Mouse (Mus musculus): Measurements from ENCODE around the gene Ptchd3. TPM values are rescaled to one million over a fixed set of nuclear protein-coding genes. Genes with fewer than 3 reads are reported as not detected.

Ptchd3 gene
- polyA plus RNA-seq, 1 experiment from 2014 or later = not detected

DNA sequence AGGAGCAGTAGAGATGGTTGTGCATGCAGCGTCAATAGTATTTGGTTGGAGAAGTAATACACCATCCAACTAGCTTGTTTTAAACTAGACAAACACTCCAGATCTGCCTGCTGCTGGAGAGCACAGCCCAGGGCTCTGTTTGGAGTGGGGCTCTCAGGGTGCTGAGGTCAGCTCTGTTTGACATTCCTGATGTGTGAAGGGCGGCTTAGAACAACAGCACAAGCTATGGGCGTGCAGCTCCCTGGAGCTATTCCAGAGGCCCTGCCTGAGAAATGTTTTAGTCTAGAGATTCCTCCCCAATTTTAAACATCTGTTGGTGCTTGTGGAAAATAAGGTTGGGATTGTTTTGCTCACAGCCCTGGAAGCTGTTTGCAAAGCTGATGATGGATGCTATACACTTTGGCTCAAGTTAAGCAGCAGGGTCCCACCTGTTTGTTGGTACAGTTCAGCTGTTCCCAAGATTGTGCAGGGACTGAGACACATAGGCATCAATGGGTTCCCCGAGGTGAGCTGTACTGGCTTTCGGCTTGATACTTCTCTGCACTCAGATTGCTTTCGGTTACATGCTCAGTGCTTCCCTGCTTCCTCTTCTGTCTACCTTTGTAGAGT, 35.4 kb upstream of the Ptchd3 start:
- Histone ChIP-seq H3K27me3 (ENCODE audit: control insufficient read depth, insufficient read depth, low read length) (no peaks in the 10 kb centered on the region), H3K36me3 (ENCODE audit: control insufficient read depth, insufficient read depth, low read length) (no peaks in the 10 kb centered on the region), H3K4me3 (ENCODE audit: low read depth, low read length) (no peak overlapping the region), H3K9me3 (ENCODE audit: control insufficient read depth, low read length) (no peaks in the 10 kb centered on the region), H3K9ac (ENCODE audit: low read length) (no peak overlapping the region), H3K4me2 (ENCODE audit: low read depth) (no peak overlapping the region), H3K27ac (ENCODE audit: low read depth, low read length) (no peak overlapping the region), H3K4me1 (ENCODE audit: control insufficient read depth, insufficient read depth, low read length) (no peaks in the 10 kb centered on the region)
- WGBS = 65% methylated on average over 6 of the region's 6 CpGs
- ATAC-seq (ENCODE audit: insufficient read depth, low FRiP score, low TSS enrichment) = no peak
- peak; percentile 42 for DNase-seq (ENCODE audit: low spot score)

DNA sequence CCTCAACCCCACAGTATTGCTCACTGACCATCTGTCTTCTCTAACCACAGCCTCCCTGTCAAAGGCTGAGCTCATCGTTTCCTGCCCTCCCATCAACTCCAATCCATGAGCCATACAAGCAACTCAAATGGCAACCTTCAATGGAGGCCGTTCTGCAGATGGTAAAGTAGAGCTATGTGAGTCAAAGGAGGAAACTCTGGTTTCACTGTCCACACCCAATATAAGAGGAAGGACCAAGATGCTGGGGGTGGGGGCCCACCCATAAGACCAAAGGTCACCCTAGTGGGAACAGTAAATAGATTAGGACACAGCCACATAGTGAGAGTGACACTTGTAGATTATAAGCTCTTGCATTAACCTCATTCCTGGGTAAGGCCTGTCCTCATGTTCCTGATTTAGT, 34.1 kb upstream of the Ptchd3 start:
- WGBS = 87% methylated on average over 2 of the region's 2 CpGs
- Histone ChIP-seq H3K9me3 (ENCODE audit: control insufficient read depth, low read length) (no peaks in the 10 kb centered on the region), H3K4me1 (ENCODE audit: control insufficient read depth, insufficient read depth, low read length) (no peaks in the 10 kb centered on the region), H3K36me3 (ENCODE audit: control insufficient read depth, insufficient read depth, low read length) (no peaks in the 10 kb centered on the region), H3K27ac (ENCODE audit: low read depth, low read length) (no peak overlapping the region), H3K27me3 (ENCODE audit: control insufficient read depth, insufficient read depth, low read length) (no peaks in the 10 kb centered on the region), H3K9ac (ENCODE audit: low read length) (no peak overlapping the region), H3K4me3 (ENCODE audit: low read depth, low read length) (no peak overlapping the region), H3K4me2 (ENCODE audit: low read depth) (no peak overlapping the region)
- ATAC-seq (ENCODE audit: insufficient read depth, low FRiP score, low TSS enrichment) = no peak
- DNase-seq (ENCODE audit: low spot score) = no peak

DNA sequence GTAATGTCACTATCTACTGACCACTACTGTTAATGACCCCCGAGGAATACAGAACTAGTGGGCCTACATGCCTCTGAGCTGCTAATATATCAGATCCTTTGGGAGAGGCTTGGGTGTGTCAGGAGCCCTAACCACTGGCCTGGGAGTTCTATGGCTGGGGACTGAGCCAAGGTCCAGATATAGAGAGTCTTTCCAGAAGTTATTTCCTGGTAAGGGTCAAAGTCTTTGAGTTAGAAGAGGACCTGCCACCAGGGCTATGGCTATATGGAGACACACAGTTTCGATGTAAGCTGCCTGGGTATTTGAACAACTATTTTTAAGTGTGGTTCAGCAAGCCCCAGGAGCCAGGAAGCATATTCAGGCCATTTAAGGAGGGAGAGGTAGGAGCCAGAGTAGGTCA, 31.5 kb upstream of the Ptchd3 start:
- DNase-seq (ENCODE audit: low spot score) = no peak
- ATAC-seq (ENCODE audit: insufficient read depth, low FRiP score, low TSS enrichment) = no peak
- H3K4me1 ChIP-seq (ENCODE audit: control insufficient read depth, insufficient read depth, low read length) = no peaks in the 10 kb centered on the region
- no peaks in the 10 kb centered on the region for H3K36me3 ChIP-seq (ENCODE audit: control insufficient read depth, insufficient read depth, low read length)
- H3K4me3 ChIP-seq (ENCODE audit: low read depth, low read length) = no peak overlapping the region
- no peak overlapping the region for H3K27ac ChIP-seq (ENCODE audit: low read depth, low read length)
- H3K27me3 ChIP-seq (ENCODE audit: control insufficient read depth, insufficient read depth, low read length) = no peaks in the 10 kb centered on the region
- H3K9me3 ChIP-seq (ENCODE audit: control insufficient read depth, low read length) = no peaks in the 10 kb centered on the region
- H3K9ac ChIP-seq (ENCODE audit: low read length) = no peak overlapping the region
- WGBS = 80% methylated on average over 2 of the region's 2 CpGs
- no peak overlapping the region for H3K4me2 ChIP-seq (ENCODE audit: low read depth)

DNA sequence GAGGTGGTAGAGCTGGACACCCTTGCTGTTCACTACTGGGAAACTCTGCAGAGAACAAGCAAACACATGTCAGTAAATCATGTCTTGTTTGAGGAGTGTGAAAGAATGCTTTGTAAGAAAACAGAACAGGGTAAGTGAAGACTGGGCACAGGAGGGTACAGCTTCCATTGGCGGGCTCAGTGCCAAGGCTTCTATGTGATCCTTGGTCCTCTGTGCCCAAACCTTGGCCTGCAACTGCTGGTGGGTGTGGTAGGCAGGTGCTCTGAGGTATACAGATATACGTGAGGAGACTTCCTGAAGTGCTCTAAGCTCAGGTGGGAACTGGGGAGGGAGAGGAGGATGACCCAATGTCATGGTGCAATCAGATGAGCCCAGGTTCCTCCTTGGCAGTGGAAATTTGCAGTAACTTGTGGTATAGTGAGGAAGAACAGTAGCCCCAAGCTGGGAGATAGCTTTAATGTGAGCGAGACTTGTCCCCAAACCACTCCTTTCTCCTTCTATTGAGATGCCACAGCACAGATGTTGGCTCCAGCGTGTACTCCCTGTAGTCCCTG, 30.2 kb upstream of the Ptchd3 start:
- Histone ChIP-seq H3K4me3 (ENCODE audit: low read depth, low read length) (no peak overlapping the region), H3K36me3 (ENCODE audit: control insufficient read depth, insufficient read depth, low read length) (no peaks in the 10 kb centered on the region), H3K9me3 (ENCODE audit: control insufficient read depth, low read length) (no peaks in the 10 kb centered on the region), H3K9ac (ENCODE audit: low read length) (no peak overlapping the region), H3K4me1 (ENCODE audit: control insufficient read depth, insufficient read depth, low read length) (no peaks in the 10 kb centered on the region), H3K4me2 (ENCODE audit: low read depth) (no peak overlapping the region), H3K27me3 (ENCODE audit: control insufficient read depth, insufficient read depth, low read length) (no peaks in the 10 kb centered on the region), H3K27ac (ENCODE audit: low read depth, low read length) (no peak overlapping the region)
- 82% methylated on average over 4 of the region's 4 CpGs for WGBS
- DNase-seq (ENCODE audit: low spot score) (no peak), ATAC-seq (ENCODE audit: insufficient read depth, low FRiP score, low TSS enrichment) (no peak)

DNA sequence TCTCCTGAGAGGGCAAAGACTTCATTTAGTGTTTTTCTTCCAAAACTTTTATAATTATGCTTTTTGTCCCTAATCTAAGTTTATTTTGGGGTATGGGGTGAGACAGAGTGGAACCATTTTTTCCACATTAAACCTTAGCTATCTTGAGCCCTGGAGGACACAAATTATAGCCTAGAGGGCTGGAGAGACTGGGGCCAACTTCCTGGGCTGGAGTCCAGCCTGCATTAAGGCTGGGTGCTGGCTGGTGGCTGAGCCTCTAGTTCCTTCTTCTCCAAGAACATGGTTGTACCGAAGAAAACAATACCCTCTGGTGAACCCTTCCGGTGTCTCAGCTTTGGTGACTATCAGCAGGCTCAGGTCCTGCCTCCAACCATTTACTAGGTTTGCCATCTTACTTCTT, 27.3 kb upstream of the Ptchd3 start:
- H3K27me3 ChIP-seq (ENCODE audit: control insufficient read depth, insufficient read depth, low read length) = no peaks in the 10 kb centered on the region
- no peaks in the 10 kb centered on the region for H3K9me3 ChIP-seq (ENCODE audit: control insufficient read depth, low read length)
- H3K27ac ChIP-seq (ENCODE audit: low read depth, low read length) = no peak overlapping the region
- ATAC-seq (ENCODE audit: insufficient read depth, low FRiP score, low TSS enrichment) (no peak), DNase-seq (ENCODE audit: low spot score) (no peak)
- H3K4me2 ChIP-seq (ENCODE audit: low read depth) = no peak overlapping the region
- H3K4me1 ChIP-seq (ENCODE audit: control insufficient read depth, insufficient read depth, low read length) = no peaks in the 10 kb centered on the region
- 86% methylated on average over 2 of the region's 2 CpGs for WGBS
- no peak overlapping the region for H3K9ac ChIP-seq (ENCODE audit: low read length)
- H3K4me3 ChIP-seq (ENCODE audit: low read depth, low read length) = no peak overlapping the region
- no peaks in the 10 kb centered on the region for H3K36me3 ChIP-seq (ENCODE audit: control insufficient read depth, insufficient read depth, low read length)

DNA sequence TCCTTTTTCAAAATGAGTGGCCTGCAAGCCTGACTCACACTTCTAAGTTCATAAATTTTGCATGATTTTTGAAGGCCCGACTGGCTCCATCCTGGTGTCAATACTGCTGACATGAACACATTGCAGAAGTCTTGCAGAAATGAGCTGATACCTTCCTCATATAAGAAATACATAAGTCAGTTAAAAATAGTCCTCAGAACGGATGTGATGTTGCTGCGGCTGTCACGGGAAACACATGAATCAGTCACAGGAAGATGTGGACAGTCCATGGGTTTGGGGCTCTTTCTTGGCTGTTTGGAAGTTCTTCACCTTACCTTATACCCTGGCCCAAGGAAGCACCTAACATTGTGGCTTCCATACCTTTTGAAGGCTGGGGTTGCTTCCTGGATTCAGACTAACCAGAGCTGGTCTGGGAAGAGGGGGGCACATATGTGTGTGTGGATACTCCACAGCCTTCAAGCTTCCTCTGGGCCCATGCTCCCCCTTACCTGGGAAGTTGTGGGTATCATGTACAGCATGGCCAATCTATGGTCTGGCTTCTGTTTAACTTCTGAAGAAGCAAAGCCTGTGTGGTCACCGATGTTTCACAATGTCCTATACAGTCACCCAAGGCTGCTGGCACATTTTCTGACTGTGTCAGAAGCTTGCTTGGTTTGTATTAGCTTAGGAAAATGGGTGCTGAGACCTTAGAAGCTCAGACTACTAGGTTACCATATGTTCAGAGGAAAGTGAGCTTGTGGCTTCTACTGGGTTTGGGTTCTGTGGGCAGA, 25.6 kb upstream of the Ptchd3 start:
- Histone ChIP-seq H3K27me3 (ENCODE audit: control insufficient read depth, insufficient read depth, low read length) (no peaks in the 10 kb centered on the region), H3K4me3 (ENCODE audit: low read depth, low read length) (no peak overlapping the region), H3K27ac (ENCODE audit: low read depth, low read length) (no peak overlapping the region), H3K4me2 (ENCODE audit: low read depth) (no peak overlapping the region), H3K9ac (ENCODE audit: low read length) (no peak overlapping the region), H3K9me3 (ENCODE audit: control insufficient read depth, low read length) (no peaks in the 10 kb centered on the region), H3K36me3 (ENCODE audit: control insufficient read depth, insufficient read depth, low read length) (no peaks in the 10 kb centered on the region), H3K4me1 (ENCODE audit: control insufficient read depth, insufficient read depth, low read length) (0 out of 2 replicates have a peak, but pooled peaks cover 2% of the 10 kb centered on the region)
- ATAC-seq (ENCODE audit: insufficient read depth, low FRiP score, low TSS enrichment) = no peak
- DNase-seq (ENCODE audit: low spot score) = no peak
- 89% methylated on average over 5 of the region's 5 CpGs for WGBS

DNA sequence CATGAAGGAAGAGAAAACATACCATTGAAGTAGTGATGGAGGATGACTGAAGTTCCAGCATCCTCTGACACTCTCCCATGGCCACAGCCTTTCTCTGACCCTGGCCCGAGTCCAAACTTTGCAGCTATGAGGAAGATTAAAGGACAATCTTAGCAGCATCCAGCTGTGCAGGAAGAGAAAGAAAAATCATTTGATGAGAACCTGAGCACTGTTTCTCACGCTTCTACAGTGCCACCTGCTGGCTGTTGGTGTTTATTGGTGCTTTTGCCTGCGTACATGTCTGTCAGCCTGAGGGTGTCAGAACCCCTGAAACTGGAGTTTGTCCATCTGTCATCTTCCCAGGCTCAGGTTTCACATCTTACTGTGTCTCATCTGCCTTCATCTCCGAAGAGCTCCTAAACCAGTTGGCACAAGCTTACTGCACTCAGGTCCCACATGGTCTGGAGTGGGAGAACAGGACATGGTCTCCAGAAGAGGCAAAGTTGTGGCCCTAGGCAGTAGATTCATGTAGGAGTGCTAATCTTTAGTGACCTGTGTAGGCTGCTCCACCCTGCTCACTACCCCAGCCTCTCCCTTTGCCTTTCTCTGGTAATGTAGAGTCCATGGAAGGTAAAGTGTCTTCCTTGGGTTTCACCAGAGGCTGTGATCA, 21.7 kb upstream of the Ptchd3 start:
- DNase-seq (ENCODE audit: low spot score) (peak; percentile 85), ATAC-seq (ENCODE audit: insufficient read depth, low FRiP score, low TSS enrichment) (no peak)
- H3K27ac ChIP-seq (ENCODE audit: low read depth, low read length) = no peak overlapping the region
- no peaks in the 10 kb centered on the region for H3K9me3 ChIP-seq (ENCODE audit: control insufficient read depth, low read length)
- no peak overlapping the region for H3K4me3 ChIP-seq (ENCODE audit: low read depth, low read length)
- WGBS = 3% methylated on average over 4 of the region's 4 CpGs
- H3K4me2 ChIP-seq (ENCODE audit: low read depth) = no peak overlapping the region
- H3K36me3 ChIP-seq (ENCODE audit: control insufficient read depth, insufficient read depth, low read length) = no peaks in the 10 kb centered on the region
- 0 out of 2 replicates have a peak, but pooled peaks cover 2% of the 10 kb centered on the region for H3K4me1 ChIP-seq (ENCODE audit: control insufficient read depth, insufficient read depth, low read length)
- no peak overlapping the region for H3K9ac ChIP-seq (ENCODE audit: low read length)
- no peaks in the 10 kb centered on the region for H3K27me3 ChIP-seq (ENCODE audit: control insufficient read depth, insufficient read depth, low read length)

DNA sequence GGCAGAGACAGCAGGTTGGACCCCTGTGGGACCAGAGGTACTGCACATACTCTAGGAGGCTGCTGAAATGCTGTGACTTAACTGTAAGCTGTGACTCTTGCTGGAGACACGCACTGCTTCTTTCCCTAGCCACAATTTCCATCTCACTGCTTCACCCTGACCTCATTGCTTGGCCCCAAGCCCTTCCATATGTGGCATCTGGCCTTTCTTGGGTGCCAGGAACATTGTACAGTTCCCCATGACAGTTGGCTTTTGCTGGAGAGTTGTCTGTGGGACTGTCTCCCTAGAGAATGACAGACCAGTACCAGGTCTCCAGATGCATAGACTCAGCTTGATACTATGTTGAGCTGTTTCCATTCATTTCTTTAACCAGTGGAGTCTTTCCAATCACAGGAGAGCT, 21.2 kb upstream of the Ptchd3 start:
- ATAC-seq (ENCODE audit: insufficient read depth, low FRiP score, low TSS enrichment) (no peak), DNase-seq (ENCODE audit: low spot score) (no peak)
- 76% methylated on average over 1 of the region's 1 CpGs for WGBS

More for the DNA sequence above, 21.2 kb upstream of the Ptchd3 start:
- no peaks in the 10 kb centered on the region for H3K9me3 ChIP-seq (ENCODE audit: control insufficient read depth, low read length)
- no peaks in the 10 kb centered on the region for H3K27me3 ChIP-seq (ENCODE audit: control insufficient read depth, insufficient read depth, low read length)
- H3K4me3 ChIP-seq (ENCODE audit: low read depth, low read length) = no peak overlapping the region
- no peak overlapping the region for H3K4me2 ChIP-seq (ENCODE audit: low read depth)
- H3K4me1 ChIP-seq (ENCODE audit: control insufficient read depth, insufficient read depth, low read length) = 0 out of 2 replicates have a peak, but pooled peaks cover 2% of the 10 kb centered on the region
- no peak overlapping the region for H3K9ac ChIP-seq (ENCODE audit: low read length)
- H3K27ac ChIP-seq (ENCODE audit: low read depth, low read length) = no peak overlapping the region
- no peaks in the 10 kb centered on the region for H3K36me3 ChIP-seq (ENCODE audit: control insufficient read depth, insufficient read depth, low read length)

Data from neural tube, embryonic 11.5 days (tissue).